Mouse (Mus musculus): ENCODE results near the gene Ppp1r9a. TPM values are rescaled to one million over a fixed set of nuclear protein-coding genes. Genes with fewer than 3 reads are reported as not detected.
"Not testable (repeated sequence)": the region's sequence is repeated elsewhere in the genome, so short reads cannot be mapped to it uniquely, and the experiment has no call there.

The Ppp1r9a gene
- 51.8 and 61.2 TPM in 2 replicates for total RNA-seq (2021)
- long read RNA-seq, partial matches to known transcripts, result 0 of 4 reads
- long read RNA-seq, other reads (novel, unspliced or antisense), result 4 of 4 reads

DNA sequence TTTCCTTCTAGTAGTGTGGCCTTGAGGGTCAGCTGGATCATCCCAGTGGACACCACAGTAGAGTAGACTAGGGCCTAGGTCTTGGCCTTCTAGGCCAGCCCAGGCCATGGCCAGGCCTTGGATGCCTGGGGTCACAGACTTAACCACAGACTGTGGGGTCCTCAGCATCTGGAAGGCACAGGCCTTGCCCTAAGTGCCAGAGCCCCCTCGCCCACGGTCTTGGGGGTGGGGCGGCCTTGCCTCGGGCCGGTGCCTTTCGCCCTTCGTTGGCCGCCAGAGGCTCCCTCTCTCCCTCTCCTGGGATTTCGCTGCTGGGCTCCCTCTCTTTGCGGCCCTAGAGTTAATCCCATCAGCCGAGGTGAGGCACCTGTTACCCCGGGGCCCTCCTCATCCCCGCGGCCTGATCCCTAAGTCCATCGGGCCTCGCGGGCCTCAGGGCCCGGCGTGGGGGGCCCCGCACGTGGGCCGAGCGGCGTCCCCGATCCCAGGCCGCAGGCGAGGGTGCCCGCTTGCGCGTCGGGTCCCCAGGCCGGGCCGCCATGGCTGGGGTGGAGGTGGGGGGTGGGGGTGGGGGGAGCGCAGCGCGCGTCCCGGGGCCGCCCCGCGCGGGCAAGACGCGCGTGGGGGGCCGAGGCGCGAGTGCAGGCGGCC is at the start of gene Ppp1r9a:
Gene Ppp1r9a (plus strand): TSS at position 244 of the 651 bp plus-strand sequence.
- DNase-seq, result peak; percentile 64

DNA sequence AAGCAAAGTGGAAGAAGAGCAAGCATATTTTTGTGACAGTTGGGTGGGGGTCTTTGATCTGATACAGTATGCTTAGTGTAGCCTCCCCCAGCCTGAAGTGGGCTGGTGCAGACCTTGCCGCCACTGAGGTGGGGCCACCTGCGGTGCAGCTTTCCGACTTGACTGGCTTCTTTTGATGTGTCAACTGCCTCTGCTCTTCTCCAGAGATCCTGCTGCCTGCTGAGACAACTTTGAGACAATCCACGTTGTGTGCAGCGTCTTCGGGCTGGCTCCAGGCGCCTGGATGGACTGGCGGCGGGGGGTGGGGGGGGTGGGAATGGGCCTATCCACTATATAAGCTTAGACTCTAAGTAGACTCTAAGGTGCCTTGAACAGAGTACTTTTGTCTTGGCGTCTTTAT is 47.5 kb upstream of the Ppp1r9a start:
- no peak for DNase-seq

- no peak for DNase-seq
These were observed 45.8 kb upstream of the Ppp1r9a start for GRCm38 (mm10) chr6:4856919-4857318.

GRCm38 (mm10) chr6:4884316-4884715 is 18.4 kb upstream of the Ppp1r9a start:
- DNase-seq, result no peak

DNA sequence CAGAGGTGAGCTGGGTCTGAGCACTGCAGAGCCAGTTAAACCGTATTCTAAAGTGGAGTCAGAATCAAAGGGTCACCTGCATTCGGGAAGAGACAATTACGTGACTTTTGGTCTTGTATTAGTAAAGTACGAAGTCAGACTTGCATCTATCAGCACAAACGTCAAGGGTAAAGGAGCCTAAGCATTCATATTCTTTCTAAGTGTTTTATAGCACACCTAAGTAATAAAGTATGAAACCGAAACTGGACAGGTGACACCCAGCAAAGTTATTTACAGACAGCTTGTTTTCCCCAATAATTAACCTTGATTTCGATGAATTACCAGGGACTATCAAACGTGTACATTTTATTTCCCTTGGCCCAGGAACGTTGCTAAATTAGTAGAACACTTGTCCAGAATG is 13.2 kb upstream of the Ppp1r9a start:
- no peak for DNase-seq

GRCm38 (mm10) chr6:4892417-4892816 is 10.3 kb upstream of the Ppp1r9a start:
- no peak for DNase-seq

GRCm38 (mm10) chr6:4893312-4893711 is 9.4 kb upstream of the Ppp1r9a start:
- not testable (repeated sequence) for DNase-seq

GRCm38 (mm10) chr6:4899906-4900305 is 2.8 kb upstream of the Ppp1r9a start:
- DNase-seq, result no peak

- peak; percentile 68 for DNase-seq
These were observed 773 bp downstream of the Ppp1r9a start for GRCm38 (mm10) chr6:4903325-4904054.

GRCm38 (mm10) chr6:4904055-4904450 is 1.3 kb downstream of the Ppp1r9a start:
- peak; percentile 18 for DNase-seq

DNA sequence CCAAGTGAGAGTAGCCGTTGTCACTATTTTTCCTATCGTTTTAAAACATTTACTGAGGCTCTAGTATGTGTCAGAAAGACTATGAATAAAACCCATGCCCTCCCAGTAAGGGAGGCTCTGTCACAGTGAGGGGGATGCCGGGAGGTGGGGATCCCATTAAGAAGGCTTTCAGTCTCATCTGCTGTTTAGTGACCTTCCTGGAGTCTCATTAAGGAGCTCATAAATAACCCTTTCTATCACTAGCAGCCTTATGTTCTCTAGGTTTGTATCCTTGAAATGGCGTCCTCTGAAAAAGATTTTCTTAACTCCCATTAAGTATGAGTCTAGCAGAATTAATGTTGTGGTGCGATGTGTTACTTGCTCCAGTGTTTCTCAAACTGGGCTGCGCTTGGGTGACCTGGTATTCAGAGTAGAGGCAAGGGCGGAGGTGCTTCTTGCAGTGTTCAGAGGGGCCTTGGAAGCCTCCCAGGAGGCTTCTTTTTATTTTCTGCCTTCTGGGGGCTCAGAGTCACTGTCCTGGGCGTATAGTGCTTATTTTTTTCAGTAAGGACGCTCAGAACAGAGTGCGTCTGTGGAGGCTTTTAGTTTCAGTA is 7.4 kb downstream of the Ppp1r9a start:
- DNase-seq, result no peak

- DNase-seq, result no peak
These were observed 15.8 kb downstream of the Ppp1r9a start for GRCm38 (mm10) chr6:4918470-4918869.

DNA sequence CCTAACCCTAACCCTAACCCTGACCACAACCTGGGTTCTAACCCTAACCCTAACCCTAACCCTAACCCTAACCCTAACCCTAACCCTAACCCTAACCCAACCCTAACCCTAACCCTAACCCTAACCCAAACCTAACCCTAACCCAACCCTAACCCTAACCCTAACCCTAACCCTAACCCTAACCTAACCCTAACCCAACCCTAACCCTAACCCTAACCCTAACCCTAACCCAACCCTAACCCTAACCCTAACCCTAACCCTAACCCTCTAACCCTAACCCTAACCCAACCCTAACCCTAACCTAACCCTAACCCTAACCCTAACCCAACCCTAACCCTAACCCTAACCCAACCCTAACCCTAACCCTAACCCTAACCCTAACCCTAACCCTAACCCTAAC is 21.1 kb downstream of the Ppp1r9a start:
- not testable (repeated sequence) for DNase-seq

DNA sequence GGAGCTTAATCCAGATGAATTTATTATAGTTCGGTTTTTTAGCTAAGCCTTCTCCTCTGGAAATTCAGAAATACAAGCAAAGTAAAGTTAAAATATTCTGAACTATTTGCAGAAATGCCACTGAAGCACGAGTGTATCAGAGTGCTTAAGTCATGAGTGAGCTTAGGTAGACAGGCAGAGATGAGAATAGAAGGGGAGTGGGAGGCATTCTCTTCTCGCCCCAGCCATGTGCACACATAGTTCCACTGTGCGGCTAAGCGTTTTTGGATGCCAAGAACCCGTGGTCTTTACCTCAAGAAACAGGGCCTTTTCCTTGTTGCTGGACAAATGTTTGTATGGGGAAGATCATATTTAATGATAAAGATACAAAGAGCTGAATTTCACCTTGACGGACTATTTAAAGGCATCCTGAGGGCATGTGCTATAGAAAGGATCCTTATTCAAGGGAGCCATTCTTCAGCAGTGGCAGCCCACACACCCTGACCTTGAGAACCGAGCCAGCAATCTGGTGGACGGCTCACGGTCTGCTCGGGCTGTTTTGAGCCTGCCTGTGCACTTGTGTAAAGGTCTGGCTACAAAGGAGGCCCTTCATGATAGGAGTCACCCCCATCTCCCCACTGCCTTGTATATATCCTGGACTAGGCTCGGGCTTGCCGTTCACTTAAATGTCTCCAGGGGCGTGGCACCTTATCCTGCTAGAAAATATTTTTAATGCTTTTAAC is 23.4 kb downstream of the Ppp1r9a start:
- DNase-seq, result peak; percentile 32

DNA sequence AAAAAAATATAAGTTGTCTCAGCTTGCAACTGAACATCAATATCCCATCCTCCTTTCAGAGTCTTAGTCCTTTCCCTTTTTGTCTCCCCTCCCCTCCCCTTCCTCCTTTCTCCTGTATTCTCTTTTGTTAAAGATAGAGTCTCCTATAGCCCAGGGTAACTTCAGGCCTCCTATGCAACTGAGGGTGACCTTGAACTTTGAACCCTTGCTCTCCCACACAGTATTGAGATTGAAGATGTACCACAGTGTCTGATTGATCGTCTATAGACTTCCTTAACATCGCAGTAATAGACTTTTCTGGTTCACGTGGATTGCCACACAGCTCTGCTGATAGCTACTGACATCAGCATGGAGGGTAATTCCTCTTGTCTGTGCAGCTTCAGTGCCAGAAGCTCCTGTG is 27.6 kb downstream of the Ppp1r9a start:
- no peak for DNase-seq

- DNase-seq, result no peak
These were observed 36.2 kb downstream of the Ppp1r9a start for GRCm38 (mm10) chr6:4938901-4939300.

DNA sequence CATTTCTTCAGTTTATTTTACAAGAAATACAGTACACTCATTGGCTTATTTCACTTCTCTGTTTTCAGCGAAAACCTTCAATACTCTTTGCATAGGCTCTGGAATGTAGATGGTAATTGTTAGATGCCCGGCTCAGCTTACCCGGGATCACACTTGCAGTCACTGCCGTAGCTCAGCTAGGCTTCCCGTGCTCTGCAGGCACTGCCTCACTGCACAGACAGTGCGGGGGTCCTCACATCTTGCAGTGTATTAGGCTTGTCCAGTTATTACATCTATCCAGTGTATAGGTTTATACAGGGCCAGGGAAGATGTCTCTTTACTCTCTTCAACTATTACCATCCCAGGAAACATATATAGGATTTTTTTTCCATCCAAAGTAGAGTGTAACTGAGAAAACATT is 37.4 kb downstream of the Ppp1r9a start:
- DNase-seq, result no peak

GRCm38 (mm10) chr6:4940639-4941038 is 37.9 kb downstream of the Ppp1r9a start:
- no peak for DNase-seq

- no peak for DNase-seq
These were observed 41.1 kb downstream of the Ppp1r9a start for GRCm38 (mm10) chr6:4943821-4944220.

GRCm38 (mm10) chr6:4948056-4948455 is 45.3 kb downstream of the Ppp1r9a start:
- no peak for DNase-seq

- DNase-seq, result no peak
These were observed 47.0 kb downstream of the Ppp1r9a start for GRCm38 (mm10) chr6:4949701-4950100.

DNA sequence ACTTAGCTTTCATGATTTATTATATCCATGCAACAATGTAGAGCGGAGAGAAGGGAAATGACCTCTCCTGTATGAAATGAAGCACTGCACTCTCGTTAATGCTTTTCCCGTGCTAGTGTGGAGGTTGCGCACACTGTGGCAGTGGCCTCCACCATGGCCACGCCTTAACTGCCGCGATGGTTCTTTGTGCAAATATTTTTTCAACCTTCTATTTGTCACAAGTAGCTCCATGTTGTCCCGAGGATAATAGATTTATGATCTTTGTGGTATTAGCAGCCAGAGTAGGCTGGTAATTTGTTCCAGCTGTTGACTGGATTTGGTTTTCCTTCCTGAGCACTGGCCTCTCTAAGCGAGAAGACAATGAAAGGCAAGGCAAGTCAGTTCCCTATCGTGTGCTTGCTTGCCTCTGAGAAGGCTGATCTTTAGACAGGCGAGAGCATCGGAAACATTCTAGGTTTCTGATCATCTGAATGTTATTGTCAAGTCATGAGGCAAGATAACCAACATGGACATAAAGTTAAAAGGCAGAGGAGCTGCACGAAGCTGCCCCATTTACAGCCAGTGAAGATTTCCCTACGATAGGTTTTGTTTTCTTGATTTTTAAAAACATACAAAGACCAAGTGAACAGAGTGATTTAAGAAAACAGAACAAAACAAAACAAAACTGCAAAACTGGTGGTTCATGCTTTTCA is 50.5 kb downstream of the Ppp1r9a start:
- no peak for DNase-seq
